Mouse (Mus musculus) common myeloid progenitor, adult 5-6 weeks (primary cell): ENCODE measurements around the gene Them7. TPM values are rescaled to one million over a fixed set of nuclear protein-coding genes. Genes with fewer than 3 reads are reported as not detected.

Source experiments
- ATAC-seq: replicated peaks from 2 replicates; pipeline ENCODE4 v1.8.0; 2016; ENCODE audit warnings: low read depth, mild to moderate bottlenecking, moderate TSS enrichment, inconsistent platforms; ENCODE audit not compliant: poor library complexity, severe bottlenecking
- total RNA-seq: library from RNA; stranded (forward); fragments of 200-1000, 187-1606 nt; gene quantifications from 2 replicates; pipeline ENCODE4 v1.2.3, GENCODE M21; 2017

Gene Them7
- 2.1 and 2.5 TPM in 2 replicates for total RNA-seq

- ATAC-seq: peak; percentile 51
Observed at GRCm38 (mm10) chr2:105224134-105224986, at the start of gene Them7. TSS of gene Them7 (plus strand) at chr2:105224320.

- ATAC-seq: no peak
Observed at GRCm38 (mm10) chr2:105178871-105179270, 45.2 kb upstream of the Them7 start.

- ATAC-seq: no peak
Observed at GRCm38 (mm10) chr2:105182501-105182900, 41.6 kb upstream of the Them7 start.

GRCm38 (mm10) chr2:105185140-105185539 is 39.0 kb upstream of the Them7 start:
- ATAC-seq: peak; percentile 50

GRCm38 (mm10) chr2:105185768-105186529 is 38.2 kb upstream of the Them7 start:
- no peak for ATAC-seq

- ATAC-seq: no peak
Observed at GRCm38 (mm10) chr2:105186591-105186990, 37.5 kb upstream of the Them7 start.

- peak; percentile 68 for ATAC-seq
Observed at GRCm38 (mm10) chr2:105188182-105188581, 35.9 kb upstream of the Them7 start.

GRCm38 (mm10) chr2:105189352-105189751 is 34.8 kb upstream of the Them7 start:
- peak; percentile 73 for ATAC-seq

GRCm38 (mm10) chr2:105200152-105200551 is 24.0 kb upstream of the Them7 start:
- no peak for ATAC-seq

- no peak for ATAC-seq
Observed at GRCm38 (mm10) chr2:105206563-105207174, 17.5 kb upstream of the Them7 start.

GRCm38 (mm10) chr2:105212839-105213238 is 11.3 kb upstream of the Them7 start:
- 0 out of 2 replicates have a peak, but pooled peaks have one; percentile 25 for ATAC-seq

GRCm38 (mm10) chr2:105215914-105216313 is 8.2 kb upstream of the Them7 start:
- no peak for ATAC-seq

- peak; percentile 87 for ATAC-seq
Observed at GRCm38 (mm10) chr2:105219229-105219628, 4.9 kb upstream of the Them7 start.

- peak; percentile 51 for ATAC-seq
Observed at GRCm38 (mm10) chr2:105219664-105220063, 4.5 kb upstream of the Them7 start.

GRCm38 (mm10) chr2:105220738-105221303 is 3.3 kb upstream of the Them7 start:
- no peak for ATAC-seq

GRCm38 (mm10) chr2:105223606-105224005 is 514 bp upstream of the Them7 start:
- ATAC-seq: no peak

- peak; percentile 82 for ATAC-seq
Observed at GRCm38 (mm10) chr2:105224987-105225375, 861 bp downstream of the Them7 start.

- no peak for ATAC-seq
Observed at GRCm38 (mm10) chr2:105226297-105226958, 2.3 kb downstream of the Them7 start.

- no peak for ATAC-seq
Observed at GRCm38 (mm10) chr2:105228416-105228815, 4.3 kb downstream of the Them7 start.

GRCm38 (mm10) chr2:105230333-105230732 is 6.2 kb downstream of the Them7 start:
- ATAC-seq: peak; percentile 83
